Mouse (Mus musculus) 3T3-L1 (cell line): ENCODE measurements at regions not wholly inside any gene's neighbourhood (a gene's known extent, or its start where the extent isn't known, plus 50 kb on each side); places are given as distances from the start of the nearest gene placed in this dataset.
"Not testable (repeated sequence)": the region's sequence is repeated elsewhere in the genome, so short reads cannot be mapped to it uniquely, and the experiment has no call there.

ENCODE experiments used
- DNase-seq: peaks from one replicate; pipeline ENCODE4 v3.0.0-alpha.2; 2015; ENCODE audit warnings: low read depth, low spot score

- no peak for DNase-seq
These were observed 1001.0 kb downstream of the Car8 start for GRCm38 (mm10) chr4:7237848-7238247.

- DNase-seq, result not testable (repeated sequence)
These were observed 1004.3 kb downstream of the Car8 start for GRCm38 (mm10) chr4:7234537-7234936.

GRCm38 (mm10) chr4:7228980-7229379 is 1009.9 kb downstream of the Car8 start:
- DNase-seq, result no peak

GRCm38 (mm10) chr4:7222922-7223321 is 1015.9 kb downstream of the Car8 start:
- DNase-seq, result no peak

- no peak for DNase-seq
These were observed 1018.4 kb downstream of the Car8 start for GRCm38 (mm10) chr4:7220426-7220825.

- no peak for DNase-seq
These were observed 1023.5 kb downstream of the Car8 start for GRCm38 (mm10) chr4:7215048-7216030.

GRCm38 (mm10) chr4:7206987-7207386 is 1031.9 kb downstream of the Car8 start:
- no peak for DNase-seq

GRCm38 (mm10) chr4:7201816-7202215 is 1037.0 kb downstream of the Car8 start:
- DNase-seq, result no peak

GRCm38 (mm10) chr4:7199941-7200340 is 1038.9 kb downstream of the Car8 start:
- DNase-seq, result no peak

GRCm38 (mm10) chr4:7199052-7199451 is 1039.8 kb downstream of the Car8 start:
- peak; percentile 59 for DNase-seq

- DNase-seq, result peak; percentile 6
These were observed 1042.3 kb downstream of the Car8 start for GRCm38 (mm10) chr4:7196570-7196969.

GRCm38 (mm10) chr4:7195619-7196018 is 1043.2 kb downstream of the Car8 start:
- DNase-seq, result no peak

- DNase-seq, result peak; percentile 5
These were observed 1046.9 kb downstream of the Car8 start for GRCm38 (mm10) chr4:7191912-7192311.

GRCm38 (mm10) chr4:7191228-7191627 is 1047.6 kb downstream of the Car8 start:
- no peak for DNase-seq

GRCm38 (mm10) chr4:7175030-7175429 is 1063.8 kb downstream of the Car8 start:
- no peak for DNase-seq

GRCm38 (mm10) chr4:7172528-7173306 is 1066.1 kb downstream of the Car8 start:
- DNase-seq, result no peak

GRCm38 (mm10) chr4:7171637-7172417 is 1067.0 kb downstream of the Car8 start:
- no peak for DNase-seq

GRCm38 (mm10) chr4:7161411-7161810 is 1077.4 kb downstream of the Car8 start:
- no peak for DNase-seq

GRCm38 (mm10) chr4:7157883-7158282 is 1081.0 kb downstream of the Car8 start:
- no peak for DNase-seq

- no peak for DNase-seq
These were observed 1084.6 kb downstream of the Car8 start for GRCm38 (mm10) chr4:7154256-7154655.

GRCm38 (mm10) chr4:7153835-7154234 is 1085.0 kb downstream of the Car8 start:
- DNase-seq, result no peak

- no peak for DNase-seq
These were observed 1093.1 kb downstream of the Car8 start for GRCm38 (mm10) chr4:7145756-7146155.
